Mouse (Mus musculus): ENCODE measurements around the gene Fancc.

GRCm38 (mm10) chr13:63251118-63251889, 245.8 kb downstream of the Fancc start:
- no peak for TF ChIP-seq CTCF (conservative IDR thresholded peaks at IDR 0.05; ENCODE audit: low read length)
- TF ChIP-seq NANOG (IDR thresholded peaks at IDR 0.05; ENCODE audit: borderline replicate concordance, low read length) = no peak
- TF ChIP-seq POU5F1 (IDR thresholded peaks at IDR 0.05; ENCODE audit: borderline replicate concordance, low read length) = no peak
